Mouse (Mus musculus) lung, postnatal 4 days (tissue): ENCODE results near the gene Marcksl1.

Source experiments
- DNase-seq, 2 experiments: peaks; one replicate each; pipeline ENCODE4 v3.0.0; 2021

Gene Marcksl1

GRCm38 (mm10) chr4:129513086-129513767, at the start of gene Marcksl1:
Gene Marcksl1, plus strand, starts transcription at chr4:129513581.
- DNase-seq: peak; percentile 95

GRCm38 (mm10) chr4:129464286-129464815, 49.0 kb upstream of the Marcksl1 start:
- no peak for DNase-seq

DNA sequence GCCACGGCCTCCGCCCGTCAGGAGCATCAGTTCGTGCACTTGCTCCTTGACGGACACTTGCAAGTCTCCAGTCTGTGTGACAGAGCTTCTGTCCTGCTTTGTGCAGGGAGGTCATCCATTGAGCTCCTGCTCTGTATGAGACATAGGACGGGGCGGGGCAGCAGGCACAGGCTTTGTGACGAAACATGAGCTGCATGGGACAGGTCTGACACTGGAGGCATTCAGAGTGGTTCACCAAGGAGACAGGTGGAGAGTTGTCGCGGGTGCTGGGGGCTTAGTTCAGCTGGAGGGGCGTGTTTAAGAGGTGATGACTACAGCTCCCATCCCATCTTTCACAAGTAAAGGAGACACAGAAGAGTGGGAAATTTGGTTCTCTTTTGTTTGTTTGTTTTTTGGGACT, 37.3 kb upstream of the Marcksl1 start:
- no peak for DNase-seq

DNA sequence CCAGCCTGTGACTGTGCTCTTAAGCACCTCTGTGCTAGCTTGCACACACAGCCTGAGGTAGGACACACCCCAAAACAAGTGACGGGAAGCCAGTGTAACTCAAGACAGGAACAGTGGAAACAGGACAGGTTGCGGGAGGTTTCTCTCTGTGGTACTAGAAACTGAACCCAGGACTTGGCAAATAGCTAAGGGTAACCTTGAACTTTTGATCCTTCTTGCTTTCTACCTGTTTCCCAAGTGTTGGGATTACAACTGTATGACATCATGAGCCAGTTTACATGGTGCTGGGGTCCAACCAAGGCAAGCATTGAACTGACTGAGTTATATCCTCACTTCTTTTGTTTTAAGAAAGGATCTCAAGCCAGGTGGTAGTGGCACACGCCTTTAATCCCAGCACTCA, 33.5 kb upstream of the Marcksl1 start:
- DNase-seq: no peak

DNA sequence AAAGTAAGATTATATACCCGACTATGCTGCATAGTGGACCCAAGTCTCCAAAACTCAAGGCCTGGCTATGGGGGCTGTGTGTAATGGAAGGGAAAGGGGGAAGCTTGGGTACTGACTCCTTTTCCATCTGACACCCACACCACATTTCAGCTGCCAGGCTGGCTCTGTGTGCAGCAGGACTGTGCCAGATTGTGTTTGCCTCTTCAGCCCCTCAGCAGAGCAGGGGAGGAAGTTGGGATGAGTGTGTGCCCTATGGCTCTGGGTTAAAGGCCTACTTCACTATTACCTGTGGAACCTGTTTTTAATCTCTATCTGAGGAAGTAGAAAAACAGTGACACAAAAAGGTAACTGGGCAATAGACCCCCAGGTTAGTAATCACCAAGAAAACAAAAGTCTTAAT, 32.3 kb upstream of the Marcksl1 start:
- no peak for DNase-seq

- peak; percentile 70 to 84 for DNase-seq
These were observed 22.2 kb upstream of the Marcksl1 start, which contains the start of the genes Tssk3 and Fam229a for GRCm38 (mm10) chr4:129490972-129491880. Gene Tssk3, minus strand, starts transcription at chr4:129491022. Gene Fam229a, plus strand, starts transcription at chr4:129491190.

- DNase-seq: no peak
These were observed 18.7 kb upstream of the Marcksl1 start for GRCm38 (mm10) chr4:129494681-129495080.

- peak; percentile 37 to 47 for DNase-seq
These were observed 17.5 kb upstream of the Marcksl1 start for GRCm38 (mm10) chr4:129495672-129496562.

- DNase-seq: peak; percentile 64 to 68
These were observed 16.8 kb upstream of the Marcksl1 start for GRCm38 (mm10) chr4:129496631-129497030.

DNA sequence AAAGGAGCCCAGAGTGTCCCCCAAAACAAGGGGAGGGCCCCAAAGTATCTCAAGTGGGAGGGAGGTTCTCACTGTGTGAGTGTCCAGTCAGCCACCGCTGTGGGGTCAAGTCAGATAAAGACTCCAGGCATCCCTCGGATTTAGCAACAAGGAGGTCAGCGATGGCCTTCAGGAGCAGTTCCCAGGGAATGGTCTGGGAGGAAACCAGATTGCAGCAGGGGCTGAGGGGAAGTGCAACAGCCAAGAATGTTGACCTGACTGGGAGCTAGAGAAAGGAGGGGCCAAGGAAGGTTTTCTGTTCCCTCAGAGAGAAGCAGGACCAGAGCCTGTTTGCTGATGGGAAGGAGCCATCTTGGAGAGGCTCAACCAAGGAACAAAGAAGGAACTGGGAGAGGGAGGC, 14.4 kb upstream of the Marcksl1 start:
- no peak for DNase-seq

GRCm38 (mm10) chr4:129500017-129500416, 13.4 kb upstream of the Marcksl1 start:
- DNase-seq: no peak

- peak; percentile 95 for DNase-seq
These were observed 12.5 kb upstream of the Marcksl1 start for GRCm38 (mm10) chr4:129500607-129501566.

GRCm38 (mm10) chr4:129502327-129502888, 11.0 kb upstream of the Marcksl1 start:
- no peak for DNase-seq

GRCm38 (mm10) chr4:129502901-129503444, 10.4 kb upstream of the Marcksl1 start:
- no peak for DNase-seq

DNA sequence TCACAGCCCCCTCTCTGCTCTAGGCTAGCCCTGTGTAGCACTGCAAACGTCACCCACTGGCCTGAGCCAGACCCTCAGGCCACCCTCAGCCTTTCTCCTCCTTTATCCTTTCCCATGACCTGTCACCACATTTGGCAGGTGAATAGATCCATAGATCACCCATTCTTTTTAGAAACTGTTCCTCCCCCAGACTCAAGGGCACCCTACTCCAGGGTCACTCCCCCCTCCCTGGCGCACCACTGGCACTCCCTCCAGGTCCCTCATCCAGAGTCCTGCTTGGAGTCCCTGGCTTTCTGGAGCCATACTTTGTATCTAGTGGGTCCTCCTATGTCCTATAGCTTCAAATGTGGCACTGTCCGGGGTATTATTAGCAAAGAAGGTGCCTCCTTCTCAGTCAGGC, 7.9 kb upstream of the Marcksl1 start:
- no peak for DNase-seq

DNA sequence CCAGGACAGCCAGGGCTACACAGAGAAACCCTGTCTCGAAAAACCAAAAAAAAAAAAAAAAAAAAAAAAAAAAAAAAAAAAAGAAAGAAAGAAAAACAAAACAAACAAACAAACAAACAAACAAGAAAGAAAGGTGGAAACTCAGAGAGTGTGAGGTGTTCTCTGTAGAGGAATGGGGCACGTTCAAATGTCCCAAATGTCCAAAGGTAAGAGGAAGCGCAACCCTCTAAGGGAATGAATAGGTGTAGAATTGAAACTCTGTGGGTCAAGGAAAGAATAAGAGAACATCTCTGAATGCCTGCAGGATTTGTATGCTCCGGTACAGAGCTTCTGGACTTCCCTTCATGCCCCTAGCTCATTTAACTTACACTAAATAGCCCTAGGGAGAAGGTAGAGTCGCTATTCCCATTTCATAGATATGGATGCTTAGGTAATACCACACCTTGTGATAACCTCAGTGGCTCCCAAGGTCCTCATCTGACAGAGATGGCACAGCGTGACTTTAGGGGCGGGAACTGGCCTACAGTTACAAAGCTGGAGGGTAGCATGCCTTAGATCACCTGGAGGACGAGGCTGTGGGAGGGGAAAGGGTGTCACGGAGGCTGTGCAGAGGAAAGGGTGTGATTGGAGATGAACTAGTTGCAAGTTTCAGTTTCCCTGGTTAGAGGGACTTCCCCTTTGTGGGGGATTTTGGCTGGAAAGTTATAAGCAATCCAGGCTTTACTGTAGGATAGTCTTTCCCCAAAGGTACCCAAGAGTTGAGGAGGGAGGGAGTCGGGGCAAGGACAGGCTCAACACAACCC, 5.7 kb upstream of the Marcksl1 start:
- no peak for DNase-seq

DNA sequence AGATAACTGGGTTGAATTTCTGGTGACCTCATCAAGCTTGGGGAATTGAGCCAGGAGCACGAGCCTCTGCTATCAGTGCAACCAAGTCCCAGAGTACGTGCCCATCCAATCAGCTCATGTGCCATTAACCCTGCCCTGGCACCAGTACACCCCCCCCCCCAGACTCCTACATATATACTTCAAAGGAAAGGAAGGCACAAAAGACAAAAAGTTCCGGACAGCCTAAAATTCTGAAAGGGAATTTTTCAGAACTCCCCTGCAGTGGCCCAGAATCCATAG, 5.2 kb upstream of the Marcksl1 start:
- no peak for DNase-seq

DNA sequence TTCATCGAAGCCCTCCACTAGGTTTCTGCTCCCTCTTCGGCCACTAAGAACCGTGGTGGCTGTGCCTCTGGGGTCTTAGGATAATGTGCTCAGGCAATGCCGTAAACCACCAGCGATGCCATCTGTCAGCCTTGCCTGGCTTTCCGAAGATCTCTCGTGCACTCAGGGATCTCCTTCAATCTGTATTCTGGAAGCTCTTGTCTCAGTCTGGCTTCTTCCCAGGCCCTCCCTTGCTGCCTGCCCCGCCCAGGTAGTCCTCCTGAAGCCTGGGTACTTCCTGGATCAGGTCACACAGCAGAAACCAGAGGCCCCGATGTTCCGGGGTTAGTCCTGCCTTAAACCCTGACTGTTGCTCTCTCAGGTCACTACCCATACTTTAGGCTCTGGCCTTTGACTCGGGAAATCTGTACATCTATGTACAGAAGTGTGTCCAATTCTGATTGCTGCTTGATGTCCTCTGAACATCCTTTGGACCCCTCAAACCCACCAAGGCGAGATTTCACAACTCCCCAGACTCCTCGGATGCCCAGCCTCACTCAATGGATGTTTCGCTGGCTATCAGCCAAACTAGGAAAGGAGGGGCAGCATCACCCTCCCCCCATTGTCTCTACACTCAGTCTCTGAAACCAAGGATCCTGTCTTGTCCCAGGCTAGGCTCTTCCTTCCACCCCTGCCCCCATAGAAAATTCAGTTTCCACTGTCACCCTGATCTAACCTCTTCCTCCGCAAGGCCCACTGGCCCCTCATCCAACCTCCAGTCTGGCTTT, 4.4 kb upstream of the Marcksl1 start:
- peak in 1 of 2 experiments; percentile 44 for DNase-seq

- DNase-seq: no peak
These were observed 3.7 kb upstream of the Marcksl1 start for GRCm38 (mm10) chr4:129509650-129510049.
